Mouse (Mus musculus) thymus, postnatal 10 days (tissue): ENCODE measurements at regions not wholly inside any gene's neighbourhood (a gene's known extent, or its start where the extent isn't known, plus 50 kb on each side); places are given as distances from the start of the nearest gene placed in this dataset.

ENCODE experiments used
- DNase-seq, 2 experiments: peaks; one replicate each; pipeline ENCODE4 v3.0.0; 2021; ENCODE audit warnings: low spot score in 2 of 2

- no peak for DNase-seq
These were observed 52.0 kb upstream of the Dusp5 start for GRCm38 (mm10) chr19:53476768-53477547.

GRCm38 (mm10) chr19:53469256-53469655 lies 59.7 kb upstream of the Dusp5 start:
- DNase-seq, result no peak

GRCm38 (mm10) chr19:53464681-53465080 lies 64.2 kb upstream of the Dusp5 start:
- DNase-seq, result peak; percentile 71 to 78

GRCm38 (mm10) chr19:53464135-53464534 lies 64.8 kb upstream of the Dusp5 start:
- DNase-seq, result no peak

DNA sequence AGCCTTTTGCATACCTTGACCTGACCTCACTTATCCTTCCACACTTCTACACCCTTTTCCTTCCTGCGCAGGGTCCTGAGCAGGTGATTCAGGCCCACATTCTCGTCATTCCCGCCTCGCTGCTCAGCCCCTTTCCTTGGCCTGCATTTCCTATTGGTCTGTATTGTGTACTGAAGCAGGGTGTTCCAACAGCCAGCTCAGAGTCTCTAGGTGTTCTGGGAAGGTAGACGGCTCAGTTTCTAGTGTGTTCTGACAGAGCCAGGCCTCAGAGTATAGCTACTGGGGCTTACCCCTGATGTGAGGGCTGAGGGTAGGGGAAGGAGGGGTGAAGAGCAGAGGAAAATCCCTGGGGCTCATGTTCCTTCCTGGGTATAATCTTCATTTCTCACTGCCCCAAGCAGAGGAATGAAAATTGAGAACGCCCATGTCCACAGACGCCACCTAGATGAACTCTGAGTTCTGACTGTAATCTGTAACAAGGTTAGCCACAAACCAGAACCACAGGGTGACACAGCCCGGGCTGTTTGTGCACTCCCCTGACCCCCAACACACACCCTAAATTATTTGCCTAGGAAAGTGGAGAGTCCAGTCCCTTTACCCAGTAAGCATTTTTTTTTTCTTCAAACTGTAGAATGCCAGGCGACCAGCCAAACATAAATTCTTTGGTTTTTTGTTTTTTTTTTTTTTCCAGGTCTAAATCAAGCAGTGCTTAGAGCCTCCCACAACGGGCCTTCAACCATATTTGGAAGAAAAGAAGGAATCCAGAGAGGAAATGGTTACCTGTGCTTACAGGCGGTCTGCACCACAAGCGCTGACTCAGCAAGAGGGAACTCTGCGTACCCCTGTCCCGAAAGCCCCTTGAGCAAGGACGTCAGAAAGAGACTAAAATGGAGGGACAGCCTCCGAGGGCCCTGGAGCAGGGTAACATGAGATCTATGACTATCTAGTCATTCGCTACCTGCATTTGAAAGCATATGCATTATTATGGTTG lies 67.6 kb upstream of the Dusp5 start:
- DNase-seq, result no peak

DNA sequence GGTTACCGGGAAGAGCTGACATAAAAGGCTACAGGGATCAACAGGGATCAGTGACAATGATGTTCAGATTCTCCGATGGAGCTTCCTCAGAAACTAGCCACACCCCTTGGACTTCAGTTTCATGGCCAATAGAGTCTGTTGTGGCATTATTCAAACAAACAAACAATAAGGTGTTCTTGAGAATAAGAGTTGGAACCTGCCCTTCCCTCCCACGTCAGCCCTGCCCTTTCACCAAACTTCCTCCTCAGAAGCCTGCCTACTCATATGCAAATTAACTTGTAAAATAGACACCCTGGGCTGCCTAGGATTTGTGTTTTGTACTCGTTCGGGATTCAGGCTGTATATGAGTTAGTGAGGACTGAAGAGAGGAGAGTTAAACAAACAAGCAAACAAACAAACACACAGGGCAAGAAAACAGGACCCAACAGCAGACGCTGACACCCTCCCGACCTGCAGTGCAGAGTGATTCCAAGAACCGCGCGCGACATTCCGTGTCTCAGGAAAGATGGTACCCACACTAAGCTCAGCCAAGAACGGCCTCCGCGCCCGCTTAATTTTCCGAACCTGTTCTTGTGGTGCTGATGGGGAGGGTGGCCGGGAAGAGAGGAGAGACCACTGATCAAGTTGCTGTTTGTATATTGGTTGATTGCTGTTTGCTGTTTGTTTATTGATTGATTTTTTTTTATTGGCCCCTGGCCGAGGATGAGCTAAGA lies 68.4 kb upstream of the Dusp5 start:
- DNase-seq, result no peak

DNA sequence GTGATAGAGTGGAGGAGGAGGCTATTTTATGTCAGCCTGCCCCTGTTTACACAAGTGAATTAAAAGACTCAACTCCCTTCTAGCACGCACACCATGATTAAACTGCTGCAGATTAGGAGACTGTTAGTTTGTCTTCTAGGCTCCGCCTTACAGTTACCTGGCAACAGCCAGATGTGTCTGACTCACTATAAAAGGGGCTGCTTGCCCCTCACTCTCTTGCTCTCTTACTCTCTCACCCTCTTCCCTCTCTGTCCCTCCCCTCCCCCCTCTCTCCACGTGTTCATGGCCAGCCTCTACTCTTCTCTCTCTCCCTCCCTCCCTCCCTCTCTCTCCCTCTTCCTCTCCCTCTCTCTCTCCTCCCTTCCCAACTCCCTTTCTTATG lies 69.0 kb upstream of the Smndc1 start:
- no peak for DNase-seq

GRCm38 (mm10) chr19:53458770-53459406 lies 68.5 kb upstream of the Smndc1 start:
- DNase-seq, result no peak

GRCm38 (mm10) chr19:53456681-53457080 lies 66.3 kb upstream of the Smndc1 start:
- no peak for DNase-seq

GRCm38 (mm10) chr19:53454571-53454970 lies 64.2 kb upstream of the Smndc1 start:
- DNase-seq, result no peak

DNA sequence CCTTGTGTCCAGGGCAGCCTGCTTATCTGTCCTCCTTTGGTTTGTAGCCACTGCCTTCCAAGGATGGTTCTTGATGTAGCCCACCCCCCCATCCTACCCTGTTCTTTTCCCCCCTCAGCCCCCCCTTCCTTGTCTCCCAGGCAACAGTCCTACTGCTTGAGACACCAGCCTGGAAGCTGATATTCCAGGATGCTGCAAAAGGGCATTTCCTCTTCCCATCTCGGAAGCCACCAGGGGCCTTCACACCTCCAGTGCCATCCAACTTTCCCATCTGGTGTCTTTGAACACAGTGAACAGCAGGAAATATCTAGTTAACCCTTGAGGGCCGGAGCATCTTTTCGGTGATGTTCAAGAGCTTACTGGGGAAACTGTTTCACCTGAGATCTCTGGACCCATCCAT lies 63.7 kb upstream of the Smndc1 start:
- DNase-seq, result no peak

GRCm38 (mm10) chr19:53453317-53453947 lies 63.1 kb upstream of the Smndc1 start:
- DNase-seq, result no peak

DNA sequence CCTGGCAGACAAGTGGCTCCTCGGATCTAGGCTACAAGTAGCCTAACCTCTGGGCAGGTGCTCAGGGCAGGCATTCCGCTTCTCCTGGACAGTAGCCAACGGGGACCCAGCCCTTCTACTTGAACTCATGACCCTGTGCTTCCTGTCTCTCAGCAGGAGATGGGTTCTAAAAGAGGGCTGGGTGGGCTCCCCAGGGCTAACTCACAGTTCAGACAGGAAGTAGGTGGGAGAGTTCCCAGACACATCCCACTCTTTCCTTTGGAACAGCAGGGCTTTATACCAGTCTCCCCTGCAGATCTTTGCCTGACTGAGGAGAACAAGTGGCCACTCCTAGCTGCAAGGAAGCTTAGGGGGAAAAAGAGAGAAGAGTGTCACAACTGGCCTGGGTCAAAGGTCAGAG lies 62.0 kb upstream of the Smndc1 start:
- DNase-seq, result no peak

DNA sequence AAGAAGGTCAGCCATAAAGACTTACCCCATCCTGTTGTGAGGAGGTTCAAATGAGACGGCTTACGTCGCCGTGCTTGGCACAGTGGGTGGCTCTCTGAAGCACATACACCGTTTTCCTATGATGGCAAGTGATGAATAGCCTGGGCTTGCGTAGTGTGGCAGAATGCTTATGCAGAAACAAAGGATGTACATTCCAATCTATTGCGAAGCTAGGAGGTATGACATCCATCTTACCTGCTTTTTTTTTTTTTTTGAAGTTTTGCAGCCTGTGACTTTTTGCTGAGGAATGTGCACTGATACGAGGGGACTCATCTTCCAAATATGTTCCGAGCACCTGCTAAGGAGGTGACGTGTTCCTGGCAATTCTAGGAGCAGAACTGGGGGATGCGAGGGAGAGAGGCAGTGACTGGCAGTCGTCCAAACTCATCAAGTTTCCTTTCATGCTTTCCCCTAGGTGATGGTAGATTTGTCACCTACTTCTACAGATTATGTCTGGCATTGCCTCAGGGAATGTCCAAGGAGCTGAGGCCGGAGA lies 61.1 kb upstream of the Smndc1 start:
- DNase-seq, result no peak

DNA sequence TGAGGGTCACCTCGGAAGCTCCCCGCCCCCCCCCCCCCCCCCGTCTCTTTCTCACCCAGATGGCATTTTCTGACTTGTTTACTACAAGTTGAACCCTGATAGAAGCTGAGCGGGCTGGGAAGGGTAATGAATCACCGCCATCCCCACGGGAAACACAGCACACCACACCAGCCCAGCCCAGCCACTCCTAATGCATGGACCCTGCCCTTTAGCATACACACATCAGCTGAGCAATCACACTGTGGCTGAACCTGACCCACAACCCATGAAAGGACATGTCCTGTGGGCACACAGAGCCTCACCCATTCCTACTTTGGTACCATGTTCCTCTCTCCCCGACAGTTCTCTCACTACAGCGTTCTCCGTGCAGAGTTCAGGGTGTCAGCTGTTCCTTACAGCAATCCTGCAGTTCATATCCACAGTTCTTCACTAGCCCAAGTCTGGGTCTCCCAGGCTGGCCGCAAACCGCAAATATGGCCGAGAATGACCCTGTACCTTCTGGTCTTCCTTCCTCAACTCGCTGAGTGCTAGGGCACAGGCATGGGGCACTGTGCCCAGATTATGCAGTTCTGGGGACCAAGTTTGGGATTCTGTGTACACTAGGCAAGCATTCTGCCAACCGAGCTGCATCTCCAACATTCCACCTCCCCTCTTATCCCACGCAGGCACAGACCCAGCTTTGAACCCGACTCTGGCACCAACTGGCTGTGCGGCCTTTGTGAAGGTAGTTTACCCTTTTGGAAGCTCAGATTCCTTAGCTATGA lies 60.4 kb upstream of the Smndc1 start:
- no peak for DNase-seq

- DNase-seq, result no peak
These were observed 58.9 kb upstream of the Smndc1 start for GRCm38 (mm10) chr19:53449137-53449783.

- DNase-seq, result no peak
These were observed 57.8 kb upstream of the Smndc1 start for GRCm38 (mm10) chr19:53448206-53448605.

DNA sequence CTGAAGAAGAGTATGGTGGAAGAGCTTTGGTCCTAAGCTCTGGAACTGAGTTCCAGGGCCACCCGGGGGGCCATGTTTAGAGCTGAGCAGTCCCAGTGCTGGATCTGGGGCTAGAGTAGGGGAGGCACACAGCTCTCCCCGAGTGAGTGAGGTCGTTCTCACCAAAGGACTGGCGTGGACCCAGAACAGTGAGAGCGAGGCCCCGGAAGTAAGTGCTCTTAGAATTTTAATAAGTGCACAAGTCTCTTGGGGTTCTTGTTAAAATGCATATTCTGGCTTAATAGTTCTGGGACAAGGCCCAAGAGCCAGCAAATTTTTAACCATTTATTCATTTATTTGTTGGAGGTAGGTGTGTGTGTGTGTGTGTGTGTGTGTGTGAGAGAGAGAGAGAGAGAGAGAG lies 57.4 kb upstream of the Smndc1 start:
- DNase-seq, result no peak

DNA sequence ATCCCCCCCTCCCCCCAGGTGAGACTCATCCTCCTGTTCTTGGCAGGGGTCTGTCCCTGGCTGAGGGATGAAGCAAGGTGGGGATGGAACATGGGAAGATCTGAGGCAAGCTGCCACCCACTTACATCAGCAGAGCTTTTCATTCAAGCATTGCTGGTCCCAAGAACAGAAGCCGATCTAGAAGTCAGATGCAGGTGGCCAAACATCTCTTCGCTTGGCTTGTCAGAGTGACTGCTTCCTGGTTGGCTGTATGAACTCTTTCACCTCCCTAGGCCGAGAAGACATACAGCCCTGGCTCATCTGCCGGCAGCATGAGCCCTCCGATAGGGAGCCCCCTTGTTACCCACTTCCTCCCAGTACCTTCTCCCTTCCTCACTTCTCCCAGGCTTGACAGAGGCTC lies 55.8 kb upstream of the Smndc1 start:
- no peak for DNase-seq

DNA sequence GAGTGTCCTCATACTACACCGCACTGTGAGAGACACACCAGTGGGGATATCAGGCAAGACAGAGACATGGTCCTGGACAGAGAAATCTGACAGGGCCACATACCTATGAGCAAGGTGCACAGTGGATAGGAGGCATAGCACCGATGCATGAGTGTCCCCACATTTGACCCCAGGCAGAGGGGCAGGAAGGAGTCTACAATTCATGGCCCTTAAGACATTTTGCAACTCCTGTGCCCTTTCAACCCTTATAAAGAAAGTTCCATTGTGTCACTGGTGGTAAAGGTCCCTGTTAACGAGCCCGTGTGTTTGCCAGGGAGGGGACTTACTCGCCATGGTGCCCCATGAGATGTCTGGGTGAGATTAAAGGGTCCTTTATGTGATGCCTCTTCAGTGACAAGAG lies 54.3 kb upstream of the Smndc1 start:
- no peak for DNase-seq
